Mouse (Mus musculus): Measurements from ENCODE around the gene Ankrd13d.

- no peak for TF ChIP-seq CTCF (IDR thresholded peaks at IDR 0.05; ENCODE audit: low read depth)
- no peak for TF ChIP-seq EP300 (IDR thresholded peaks at IDR 0.05; ENCODE audit: low read depth)
These were observed 18.7 kb downstream of the Ankrd13d start for GRCm38 (mm10) chr19:4264171-4264780.

Data from heart, postnatal 0 days (tissue).